Mouse (Mus musculus) lung, postnatal 25 days (tissue): ENCODE results near the gene Stard10.

Experiments
- DNase-seq: peaks from one replicate; pipeline ENCODE4 v3.0.0; 2022; ENCODE audit warnings: low spot score

The Stard10 gene

GRCm38 (mm10) chr7:101373082-101373481, 56.2 kb downstream of the Stard10 start:
- no peak for DNase-seq

- peak; percentile 65 for DNase-seq
Observed at GRCm38 (mm10) chr7:101374155-101374554, 57.3 kb downstream of the Stard10 start.

GRCm38 (mm10) chr7:101376701-101377340, 59.9 kb downstream of the Stard10 start:
- DNase-seq, result no peak

- peak; percentile 89 for DNase-seq
Observed at GRCm38 (mm10) chr7:101377741-101378262, 60.9 kb downstream of the Stard10 start.

- no peak for DNase-seq
Observed at GRCm38 (mm10) chr7:101378285-101378684, 61.4 kb downstream of the Stard10 start.

- no peak for DNase-seq
Observed at GRCm38 (mm10) chr7:101378796-101379465, 62.0 kb downstream of the Stard10 start.

- DNase-seq, result no peak
Observed at GRCm38 (mm10) chr7:101379732-101380131, 62.8 kb downstream of the Stard10 start.

- no peak for DNase-seq
Observed at GRCm38 (mm10) chr7:101381512-101381911, 64.6 kb downstream of the Stard10 start.

GRCm38 (mm10) chr7:101382378-101382777, 65.5 kb downstream of the Stard10 start:
- DNase-seq, result peak; percentile 57

GRCm38 (mm10) chr7:101383756-101384155, 66.9 kb downstream of the Stard10 start:
- DNase-seq, result peak; percentile 39

- DNase-seq, result no peak
Observed at GRCm38 (mm10) chr7:101384931-101385330, 68.0 kb downstream of the Stard10 start.

- DNase-seq, result peak; percentile 56
Observed at GRCm38 (mm10) chr7:101385331-101385733, 68.4 kb downstream of the Stard10 start.

- DNase-seq, result no peak
Observed at GRCm38 (mm10) chr7:101385866-101386452, 69.1 kb downstream of the Stard10 start.

- DNase-seq, result no peak
Observed at GRCm38 (mm10) chr7:101389256-101389655, 72.4 kb downstream of the Stard10 start.

- DNase-seq, result no peak
Observed at GRCm38 (mm10) chr7:101391909-101392479, 75.1 kb downstream of the Stard10 start.

GRCm38 (mm10) chr7:101393015-101393414, 76.1 kb downstream of the Stard10 start:
- DNase-seq, result no peak

- DNase-seq, result peak; percentile 71
Observed at GRCm38 (mm10) chr7:101393694-101394504, 77.0 kb downstream of the Stard10 start.

- DNase-seq, result no peak
Observed at GRCm38 (mm10) chr7:101394569-101394968, 77.7 kb downstream of the Stard10 start.

- no peak for DNase-seq
Observed at GRCm38 (mm10) chr7:101395471-101395870, 78.6 kb downstream of the Stard10 start.
